9 mouse cellular contexts compared by ENCODE assay signal in the genomic region with DNA sequence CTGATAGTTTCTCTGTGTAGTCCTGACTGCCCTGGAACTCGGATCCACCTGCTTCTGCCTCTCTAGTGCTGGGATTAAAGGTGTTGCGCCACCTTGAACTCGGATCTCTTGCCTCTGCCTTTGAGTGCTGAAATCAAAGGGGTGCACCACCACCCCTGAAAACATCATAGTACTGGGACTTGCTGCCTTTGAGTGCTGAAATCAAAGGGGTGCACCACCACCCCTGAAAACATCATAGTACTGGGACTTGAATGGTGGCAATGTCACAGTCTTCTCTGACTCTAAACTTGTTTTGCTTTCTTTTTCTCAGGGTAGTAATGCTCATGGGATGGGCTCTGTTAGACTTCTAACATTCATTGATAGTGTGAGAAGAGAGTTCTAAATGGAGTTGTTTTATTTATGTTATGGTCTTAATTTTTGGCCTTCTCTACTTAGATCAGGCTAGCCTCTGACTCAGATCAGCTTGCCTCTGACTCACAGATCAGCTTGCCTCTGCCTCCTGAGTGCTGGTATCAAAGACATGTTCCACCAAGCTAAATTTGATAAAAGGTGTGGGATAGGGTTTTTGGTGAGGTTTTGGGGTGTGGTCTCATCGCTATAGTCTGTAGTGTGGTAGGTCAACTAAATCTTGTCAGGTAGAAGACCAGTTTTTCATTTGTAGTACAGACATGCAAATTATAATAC. TPM values are rescaled to one million over a fixed set of nuclear protein-coding genes. Genes with fewer than 3 reads are reported as not detected.
DNase-seq lines count a peak whose midpoint lies in the region; ATAC-seq and TF ChIP-seq lines count a peak whose summit lies in the region.
"Had no signal": no experiment of that assay in that cellular context is flagged by ENCODE, and none has a peak within 500 bp of the region (broad histone marks: within the 10 kb centered on the region; RNA-seq: fewer than 3 reads in every experiment).

No protein-coding gene starts in this region.

- H3K4me3 ChIP-seq in lung, adult 2 months (replicated peaks; ENCODE audit: extremely low read depth, low read depth, low read length), result peak overlapping the region; percentile 25
- H3K4me3 ChIP-seq in embryonic facial prominence, embryonic 10.5 days, result peak overlapping the region; percentile 100
- H3K4me3 ChIP-seq in intestine, embryonic 15.5 days (replicated peaks), result peak overlapping the region; percentile 80
- H3K4me3 ChIP-seq in neural tube, embryonic 14.5 days (ENCODE audit: low read depth, low read length), result peak overlapping the region; percentile 96

- no peak for ATAC-seq in intestine, embryonic 15.5 days
- no peak for ATAC-seq in neural tube, embryonic 14.5 days (ENCODE audit: low read depth)

- H3K27ac ChIP-seq in embryonic facial prominence, embryonic 10.5 days (replicated peaks), result no peak overlapping the region
- H3K27ac ChIP-seq in intestine, embryonic 15.5 days, result no peak overlapping the region
- H3K27ac ChIP-seq in neural tube, embryonic 14.5 days (ENCODE audit: low read depth, low read length), result no peak overlapping the region

- TF ChIP-seq POLR2A in lung, adult 2 months (IDR thresholded peaks at IDR 0.05; ENCODE audit: borderline replicate concordance, extremely low read depth, low read depth, low read length), result no peak

- no peak for DNase-seq in lung, adult 2 months
- no peak for DNase-seq in lung, postnatal 4 days
- no peak for DNase-seq in embryonic facial prominence, embryonic 10.5 days (ENCODE audit: low spot score)
- no peak for DNase-seq in cerebellum, adult 9-10 months
- DNase-seq in natural killer cell, adult 2 months (ENCODE audit: low spot score in 2 of 2), result no peak
- no peak for DNase-seq in spleen, postnatal 36 days (ENCODE audit: low spot score in 2 of 2)
- DNase-seq: right cerebral cortex, postnatal 25 days had no signal

- no peaks in the 10 kb centered on the region for H3K27me3 ChIP-seq in embryonic facial prominence, embryonic 10.5 days (replicated peaks; ENCODE audit: low read depth, poor library complexity, severe bottlenecking)
- no peaks in the 10 kb centered on the region for H3K27me3 ChIP-seq in intestine, embryonic 15.5 days (replicated peaks)
- H3K27me3 ChIP-seq in neural tube, embryonic 14.5 days (ENCODE audit: control insufficient read depth, insufficient read depth, low read length), result no peaks in the 10 kb centered on the region

- no peaks in the 10 kb centered on the region for H3K9me3 ChIP-seq in embryonic facial prominence, embryonic 10.5 days
- no peaks in the 10 kb centered on the region for H3K9me3 ChIP-seq in intestine, embryonic 15.5 days
- no peaks in the 10 kb centered on the region for H3K9me3 ChIP-seq in neural tube, embryonic 14.5 days (ENCODE audit: control insufficient read depth, low read length)

- H3K36me3 ChIP-seq in embryonic facial prominence, embryonic 10.5 days (replicated peaks), result peaks cover 56% of the 10 kb centered on the region
- H3K36me3 ChIP-seq in intestine, embryonic 15.5 days, result no peaks in the 10 kb centered on the region
- H3K36me3 ChIP-seq in neural tube, embryonic 14.5 days (ENCODE audit: control insufficient read depth, insufficient read depth, low read length), result peaks cover 7% of the 10 kb centered on the region; the same call in 1 of the 2 replicates

- H3K4me1 ChIP-seq in lung, adult 2 months (ENCODE audit: control insufficient read depth, insufficient read depth, low read length), result peaks cover 12% of the 10 kb centered on the region
- peaks cover 27% of the 10 kb centered on the region for H3K4me1 ChIP-seq in embryonic facial prominence, embryonic 10.5 days
- H3K4me1 ChIP-seq in intestine, embryonic 15.5 days (replicated peaks), result 0 out of 2 replicates have a peak, but pooled peaks cover 4% of the 10 kb centered on the region
- H3K4me1 ChIP-seq in neural tube, embryonic 14.5 days (ENCODE audit: control insufficient read depth, insufficient read depth, low read length), result peaks cover 29% of the 10 kb centered on the region

- no peak overlapping the region for H3K9ac ChIP-seq in intestine, embryonic 15.5 days
- H3K9ac ChIP-seq in neural tube, embryonic 14.5 days (replicated peaks; ENCODE audit: low read depth, low read length), result no peak overlapping the region

- no peak for TF ChIP-seq CTCF in lung, adult 2 months (IDR thresholded peaks at IDR 0.05; ENCODE audit: insufficient read depth, low read length)

- peak overlapping the region; percentile 64 for H3K4me2 ChIP-seq in intestine, embryonic 15.5 days (replicated peaks)
- H3K4me2 ChIP-seq in neural tube, embryonic 14.5 days (ENCODE audit: low read depth, low read length), result peak overlapping the region; percentile 98

- WGBS in lung, adult 2 months, result 61% methylated on average over 4 of the region's 4 CpGs
- WGBS in embryonic facial prominence, embryonic 10.5 days, result 87% methylated on average over 4 of the region's 4 CpGs
- WGBS in intestine, embryonic 15.5 days, result 78% methylated on average over 4 of the region's 4 CpGs
- WGBS in neural tube, embryonic 14.5 days, result 91% methylated on average over 4 of the region's 4 CpGs

RNA-seq across cellular contexts. Expression of a gene that starts 6.7 kb away (rescaled TPM):
- polyA plus RNA-seq in lung, adult 2 months (2012; rRNA removed), result 6.8 and 12.0 TPM in 2 replicates
- polyA plus RNA-seq in embryonic facial prominence, embryonic 10.5 days (2016; fragmentation: Nextera tagmentation; extraction: Ambion mirVana), result 29.3 and 30.6 TPM in 2 replicates
- polyA plus RNA-seq in intestine, embryonic 15.5 days (2015; fragmentation: Nextera tagmentation; extraction: Ambion mirVana), result 23.6 and 26.9 TPM in 2 replicates
- 33.7 and 37.1 TPM in 2 replicates for polyA plus RNA-seq in neural tube, embryonic 14.5 days (2014; fragmentation: Nextera tagmentation; extraction: Ambion mirVana)

Comparison
In these comparisons a context has a peak if more than half of its experiments do, and no peak if none do; other contexts are left out.
1. H3K4me3 ChIP-seq: peak in every context shown above with its lines; median percentile 100 in embryonic facial prominence, embryonic 10.5 days; 96 in neural tube, embryonic 14.5 days; 80 in intestine, embryonic 15.5 days; 25 in lung, adult 2 months.